ENCODE assay signal across 24 mouse cellular contexts in genomic region chr6:101940266-101940866, GRCm38 (mm10).
DNase-seq lines count a peak whose midpoint lies in the region; ATAC-seq and TF ChIP-seq lines count a peak whose summit lies in the region.
"Had no signal": no experiment of that assay in that cellular context is flagged by ENCODE, and none has a peak within 500 bp of the region (broad histone marks: within the 10 kb centered on the region; RNA-seq: fewer than 3 reads in every experiment).

No protein-coding gene starts in this region.

- intact Hi-C loops in left cerebral cortex, adult 2 months (cut with DNase I) = no loop called here
- intact Hi-C loops in left cerebral cortex, postnatal 36 days (cut with DNase I) = no loop called here

- H3K4me3 ChIP-seq in forebrain, embryonic 14.5 days (ENCODE audit: low read depth, low read length) = no peak overlapping the region
- H3K4me3 ChIP-seq in forebrain, embryonic 11.5 days (ENCODE audit: low read depth, low read length) = no peak overlapping the region
- H3K4me3 ChIP-seq in left cerebral cortex, adult 2 months = no peak overlapping the region
- no peak overlapping the region for H3K4me3 ChIP-seq in neural tube, embryonic 15.5 days (replicated peaks)
- H3K4me3 ChIP-seq: embryonic facial prominence, embryonic 15.5 days; erythroblast, embryonic 14.5 days; gastrocnemius, adult 2 months; heart, embryonic 12.5 days; hindbrain, embryonic 10.5 days had no signal

- no peak overlapping the region for H3K27ac ChIP-seq in forebrain, embryonic 14.5 days (ENCODE audit: low read depth, low read length)
- H3K27ac ChIP-seq in forebrain, embryonic 11.5 days (ENCODE audit: low read depth, low read length) = no peak overlapping the region
- peak overlapping the region; percentile 33 for H3K27ac ChIP-seq in left cerebral cortex, adult 2 months
- H3K27ac ChIP-seq in neural tube, embryonic 15.5 days (replicated peaks) = no peak overlapping the region
- H3K27ac ChIP-seq: embryonic facial prominence, embryonic 15.5 days; gastrocnemius, adult 2 months; hindbrain, embryonic 10.5 days; hindbrain, embryonic 14.5 days had no signal

- H3K36me3 ChIP-seq in forebrain, embryonic 14.5 days (ENCODE audit: control insufficient read depth, insufficient read depth, low read length) = no peaks in the 10 kb centered on the region
- no peaks in the 10 kb centered on the region for H3K36me3 ChIP-seq in forebrain, embryonic 11.5 days (ENCODE audit: control insufficient read depth, insufficient read depth, low read length)
- no peaks in the 10 kb centered on the region for H3K36me3 ChIP-seq in neural tube, embryonic 15.5 days
- H3K36me3 ChIP-seq: embryonic facial prominence, embryonic 15.5 days; G1E; heart, embryonic 12.5 days; hindbrain, embryonic 10.5 days had no signal

- no peak overlapping the region for H3K9ac ChIP-seq in forebrain, embryonic 14.5 days (ENCODE audit: low read length)
- no peak overlapping the region for H3K9ac ChIP-seq in forebrain, embryonic 11.5 days (ENCODE audit: low read length)
- no peak overlapping the region for H3K9ac ChIP-seq in neural tube, embryonic 15.5 days (replicated peaks)
- H3K9ac ChIP-seq: embryonic facial prominence, embryonic 15.5 days; heart, embryonic 12.5 days; hindbrain, embryonic 14.5 days had no signal

- 48% methylated on average over 3 of the region's 3 CpGs for WGBS in forebrain, embryonic 14.5 days
- WGBS in forebrain, embryonic 11.5 days = 68% methylated on average over 3 of the region's 3 CpGs
- 55% methylated on average over 3 of the region's 3 CpGs for WGBS in neural tube, embryonic 15.5 days

- peak; percentile 22; the same call in 1 of the 2 replicates for ATAC-seq in forebrain, embryonic 14.5 days
- ATAC-seq in forebrain, embryonic 11.5 days (replicated peaks; ENCODE audit: low FRiP score) = no peak
- ATAC-seq in frontal cortex, adult (ENCODE audit: low TSS enrichment) = peak; percentile 58
- ATAC-seq in neural tube, embryonic 15.5 days (ENCODE audit: low FRiP score) = peak; percentile 53; the same call in 1 of the 2 replicates
- ATAC-seq in erythroid progenitor cell, adult 5-6 weeks (replicated peaks; ENCODE audit: low FRiP score, poor library complexity, severe bottlenecking) = no peak
- ATAC-seq: CD4-positive, CD25-positive, alpha-beta regulatory T cell, adult 4 months had no signal

- H3K27me3 ChIP-seq in forebrain, embryonic 14.5 days (replicated peaks; ENCODE audit: control insufficient read depth, insufficient read depth, low read length) = no peaks in the 10 kb centered on the region
- H3K27me3 ChIP-seq in forebrain, embryonic 11.5 days (ENCODE audit: control insufficient read depth, insufficient read depth, low read length) = peaks cover 5% of the 10 kb centered on the region
- no peaks in the 10 kb centered on the region for H3K27me3 ChIP-seq in neural tube, embryonic 15.5 days (replicated peaks)
- H3K27me3 ChIP-seq: embryonic facial prominence, embryonic 15.5 days; heart, embryonic 12.5 days had no signal

- peak; percentile 66 for DNase-seq in forebrain, embryonic 14.5 days (ENCODE audit: low spot score)
- no peak for DNase-seq in forebrain, embryonic 11.5 days (ENCODE audit: low spot score)
- no peak for DNase-seq in frontal cortex, postnatal 25 days (ENCODE audit: low spot score in 2 of 2)
- no peak for DNase-seq in left cerebral cortex, adult 2 months (ENCODE audit: extremely low spot score in 1 of 2, low spot score in 2 of 2)
- no peak for DNase-seq in left cerebral cortex, postnatal 36 days (ENCODE audit: low spot score in 2 of 2)
- DNase-seq: adrenal gland, adult 8-10 months; adrenal gland, postnatal 36 days; B cell, adult 2 months; cerebellum, adult 11 months; cerebellum, adult 8-10 months; cerebellum, postnatal 14 days; embryo, embryonic 11 days; gastrocnemius, adult 2 months; gastrocnemius, postnatal 25 days had no signal

- no peak overlapping the region for H3K4me2 ChIP-seq in forebrain, embryonic 14.5 days (ENCODE audit: low read length)
- H3K4me2 ChIP-seq in forebrain, embryonic 11.5 days (ENCODE audit: low read depth, low read length, severe bottlenecking) = no peak overlapping the region
- H3K4me2 ChIP-seq in neural tube, embryonic 15.5 days = no peak overlapping the region
- H3K4me2 ChIP-seq: embryonic facial prominence, embryonic 15.5 days; heart, embryonic 12.5 days; hindbrain, embryonic 14.5 days had no signal

- no peak for TF ChIP-seq CTCF in left cerebral cortex, adult 2 months (IDR thresholded peaks at IDR 0.05)

- peaks cover 11% of the 10 kb centered on the region for H3K4me1 ChIP-seq in forebrain, embryonic 14.5 days (ENCODE audit: control insufficient read depth, insufficient read depth, low read length)
- no peaks in the 10 kb centered on the region; the same call in 1 of the 2 replicates for H3K4me1 ChIP-seq in forebrain, embryonic 11.5 days (replicated peaks; ENCODE audit: control insufficient read depth, insufficient read depth, low read length)
- no peaks in the 10 kb centered on the region for H3K4me1 ChIP-seq in neural tube, embryonic 15.5 days
- H3K4me1 ChIP-seq: embryonic facial prominence, embryonic 15.5 days; heart, embryonic 12.5 days had no signal

- no peaks in the 10 kb centered on the region for H3K9me3 ChIP-seq in forebrain, embryonic 14.5 days (replicated peaks; ENCODE audit: control insufficient read depth, low read length)
- no peaks in the 10 kb centered on the region for H3K9me3 ChIP-seq in forebrain, embryonic 11.5 days (ENCODE audit: control insufficient read depth, low read length)
- H3K9me3 ChIP-seq in neural tube, embryonic 15.5 days (replicated peaks) = no peaks in the 10 kb centered on the region
- H3K9me3 ChIP-seq: embryonic facial prominence, embryonic 15.5 days; G1E; heart, embryonic 12.5 days; hindbrain, embryonic 10.5 days had no signal

Comparison
In these comparisons a context has a peak if more than half of its experiments do, and no peak if none do; other contexts are left out.
1. ATAC-seq: peak in forebrain, embryonic 14.5 days (single experiment), frontal cortex, adult (single experiment) and neural tube, embryonic 15.5 days (single experiment); none in forebrain, embryonic 11.5 days (single experiment) and erythroid progenitor cell, adult 5-6 weeks (single experiment).